Mouse (Mus musculus) mature B cell (primary cell): ENCODE data around the gene Clcf1.

Experiments
- in situ Hi-C: fragments of 300-500 bp; cut with MboI; formaldehyde crosslinking; loops from 2 replicates; pipeline ENCODE4 v1.14.3; 2019

The Clcf1 gene

DNA sequence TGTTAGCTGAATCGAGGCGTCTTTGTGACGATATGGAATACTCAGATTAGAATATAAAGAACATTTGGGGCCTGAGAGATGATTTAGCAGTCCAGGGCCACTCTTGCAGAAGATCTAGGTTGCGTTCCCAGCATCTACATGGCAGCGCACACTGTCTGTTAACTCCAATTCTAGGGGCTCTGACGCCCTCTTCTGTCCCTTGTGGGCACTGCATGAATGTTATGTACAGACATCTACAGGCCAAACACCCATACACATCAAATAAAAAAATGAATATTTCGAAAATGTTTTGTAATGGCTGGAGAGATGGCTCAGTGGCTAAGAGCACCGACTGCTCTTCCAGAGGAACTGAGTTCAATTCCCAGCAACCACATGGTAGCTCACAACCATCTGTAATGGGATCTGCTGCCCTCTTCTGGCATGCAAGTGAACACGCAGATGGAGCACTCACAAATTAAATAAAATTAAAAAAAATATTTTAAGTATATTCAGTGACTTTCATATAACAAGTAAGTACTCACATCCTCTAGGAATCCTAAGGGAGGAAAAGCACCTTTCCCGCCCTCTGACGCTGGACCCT lies 41.6 kb downstream of the Clcf1 start:
- in situ Hi-C loops, result loop anchor here (5.0 to 10.0 kb wide), 2 partner anchors 37 to 59 kb away; no protein-coding TSS in a partner anchor

DNA sequence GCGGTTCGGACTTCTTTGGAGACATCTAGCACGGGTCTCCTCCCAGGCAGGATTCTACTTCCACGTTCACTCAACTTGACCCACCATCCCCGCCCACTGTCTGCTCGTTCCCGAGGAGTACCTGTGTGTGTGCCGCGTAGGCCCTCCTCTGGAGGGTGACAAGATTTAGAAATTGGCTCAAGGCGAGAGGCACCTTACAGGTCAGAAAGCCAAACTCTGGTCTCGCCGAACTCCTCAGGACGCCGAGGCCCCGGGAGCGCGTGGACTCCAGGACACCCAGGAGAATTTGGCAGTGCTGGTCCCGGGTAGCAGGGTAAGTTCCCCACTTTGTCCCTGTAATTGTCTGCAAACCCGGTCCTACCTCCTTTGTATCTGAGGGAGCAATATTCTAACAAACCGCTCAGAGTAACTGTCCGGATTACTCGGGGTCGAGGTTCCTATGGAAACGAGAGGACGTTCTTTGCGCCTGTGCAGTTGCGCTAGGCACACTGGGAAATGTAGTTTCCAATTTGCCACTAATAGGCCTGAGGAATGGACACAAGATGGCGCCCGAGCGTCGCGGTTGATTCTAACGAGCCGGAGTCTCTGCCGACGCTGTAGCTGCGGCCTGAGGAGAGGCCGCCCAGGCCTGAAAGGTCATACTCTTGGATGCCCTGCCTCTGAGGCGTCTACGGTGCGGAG lies 43.3 kb downstream of the Clcf1 start:
- in situ Hi-C loops, result loop anchor here (5.0 to 10.0 kb wide), 2 partner anchors 35 to 57 kb away; no protein-coding TSS in a partner anchor

DNA sequence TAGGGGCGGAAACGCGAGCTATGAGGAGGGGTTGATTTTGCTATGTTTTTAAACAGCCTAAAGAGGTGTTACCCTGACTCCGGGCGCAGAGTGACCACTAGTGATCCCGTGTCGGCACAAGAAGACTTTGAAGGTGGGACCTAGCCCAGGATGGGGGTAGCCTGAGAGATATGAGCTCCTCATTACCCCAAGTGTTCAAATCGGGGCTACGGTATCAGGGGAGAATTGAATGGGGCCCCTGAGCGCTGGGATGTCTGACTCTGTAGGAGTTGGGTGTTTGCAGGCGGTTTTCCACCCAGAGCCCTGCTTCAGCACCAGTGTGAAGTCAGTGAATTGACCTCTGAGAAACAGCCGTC lies 43.8 kb downstream of the Clcf1 start:
- in situ Hi-C loops, result loop anchor here (5.0 to 10.0 kb wide), 2 partner anchors 34 to 57 kb away; no protein-coding TSS in a partner anchor

DNA sequence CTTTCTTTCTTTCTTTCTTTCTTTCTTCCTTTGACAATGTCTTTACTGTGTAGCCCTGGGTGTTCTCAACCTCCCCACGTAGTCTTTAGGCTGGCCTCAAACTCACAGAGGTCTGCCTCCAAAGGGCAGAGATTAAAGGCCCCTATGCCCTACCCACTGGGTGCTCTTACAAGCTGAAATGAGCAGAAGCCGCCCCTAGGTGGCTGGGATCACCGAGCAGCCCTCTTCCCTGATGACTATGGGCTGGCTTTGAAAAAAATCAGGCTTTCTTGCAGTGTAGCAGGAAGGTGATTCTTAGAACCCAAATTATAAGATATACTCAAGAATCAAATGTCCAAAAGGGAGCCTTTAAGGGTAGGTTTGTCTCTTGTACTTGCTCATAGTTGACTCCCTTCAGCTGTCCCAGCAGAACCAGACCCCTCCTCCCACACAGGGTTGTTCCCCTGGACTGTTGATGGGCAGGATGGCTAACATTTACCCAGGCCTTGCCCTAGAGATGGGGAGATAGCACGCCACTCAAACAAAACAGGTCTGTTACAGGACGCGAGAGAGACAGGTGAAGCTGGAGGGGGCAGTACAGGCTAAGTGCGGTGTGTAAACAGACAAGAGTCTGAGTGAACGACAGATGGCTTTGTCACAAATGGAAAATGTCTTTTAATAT lies 47.1 kb downstream of the Clcf1 start:
- in situ Hi-C loops, result no loop called here

DNA sequence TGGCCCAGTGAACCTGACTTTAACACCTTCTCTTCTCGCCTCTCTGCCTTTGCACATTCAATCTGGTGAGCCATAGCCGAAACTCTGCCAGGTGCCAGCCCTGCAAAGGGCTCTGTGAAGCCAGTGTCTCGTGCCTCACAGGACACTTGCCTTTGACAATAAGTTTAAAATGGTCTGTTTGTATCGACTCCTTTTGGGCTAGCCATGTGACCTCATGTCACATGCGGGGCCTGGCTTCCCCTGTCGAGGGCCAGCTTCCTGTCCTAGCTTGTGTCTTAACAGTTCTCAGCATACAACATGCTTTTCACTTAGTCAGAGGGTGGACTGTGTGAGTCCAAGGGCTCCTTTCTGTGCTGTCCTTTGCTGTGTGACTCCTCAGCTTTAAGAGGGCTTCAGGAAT lies 48.7 kb downstream of the Clcf1 start:
- in situ Hi-C loops, result no loop called here

DNA sequence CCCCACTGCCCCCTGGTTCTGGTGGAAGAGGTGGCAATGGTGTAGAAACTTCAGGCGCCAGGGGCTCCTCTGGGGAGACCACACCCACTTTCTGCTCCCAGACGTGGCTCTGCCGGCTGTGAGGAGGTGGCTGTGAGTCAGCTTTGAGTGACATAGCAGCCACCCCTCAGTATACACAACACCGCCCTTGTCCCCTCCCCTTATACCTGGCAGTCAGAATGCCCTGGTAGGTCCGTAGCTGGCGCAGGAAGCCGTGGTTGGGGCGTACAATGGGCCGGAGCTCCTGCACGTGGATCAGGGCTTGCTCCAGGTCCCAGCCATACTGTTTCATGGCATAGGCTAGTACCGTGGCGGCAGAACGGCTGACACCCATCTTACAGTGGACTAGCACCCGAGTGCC lies 49.7 kb downstream of the Clcf1 start:
- in situ Hi-C loops, result no loop called here

DNA sequence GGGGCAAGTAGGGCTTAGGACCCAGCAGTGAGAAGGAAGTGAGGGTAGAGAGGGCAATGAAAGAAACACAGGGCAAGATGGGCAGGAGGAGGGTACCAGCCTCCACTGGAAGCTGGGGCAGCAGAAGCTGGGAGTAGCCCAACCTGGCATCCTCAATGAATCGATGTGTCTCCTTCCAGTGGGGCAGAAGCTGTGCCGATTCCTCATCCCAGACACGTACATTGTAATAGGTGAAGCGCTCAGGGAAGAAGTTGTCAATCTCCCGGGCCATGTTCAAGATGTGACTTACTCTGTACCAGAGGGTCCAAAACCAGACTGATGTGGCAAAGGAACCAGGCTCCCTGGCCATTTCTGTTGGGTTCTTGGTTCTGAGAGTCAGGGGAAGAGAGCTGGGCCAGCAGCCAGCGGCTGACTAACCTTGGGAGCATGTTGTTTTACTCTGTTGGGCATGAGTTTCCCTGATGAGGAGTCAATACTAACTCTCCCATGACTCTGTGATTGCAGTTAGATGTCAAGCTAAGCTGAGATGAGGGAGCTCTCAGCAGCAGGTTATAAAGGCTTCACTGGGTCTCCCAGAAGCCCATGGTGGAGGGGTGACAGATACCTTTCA lies 50.2 kb downstream of the Clcf1 start:
- in situ Hi-C loops, result no loop called here

DNA sequence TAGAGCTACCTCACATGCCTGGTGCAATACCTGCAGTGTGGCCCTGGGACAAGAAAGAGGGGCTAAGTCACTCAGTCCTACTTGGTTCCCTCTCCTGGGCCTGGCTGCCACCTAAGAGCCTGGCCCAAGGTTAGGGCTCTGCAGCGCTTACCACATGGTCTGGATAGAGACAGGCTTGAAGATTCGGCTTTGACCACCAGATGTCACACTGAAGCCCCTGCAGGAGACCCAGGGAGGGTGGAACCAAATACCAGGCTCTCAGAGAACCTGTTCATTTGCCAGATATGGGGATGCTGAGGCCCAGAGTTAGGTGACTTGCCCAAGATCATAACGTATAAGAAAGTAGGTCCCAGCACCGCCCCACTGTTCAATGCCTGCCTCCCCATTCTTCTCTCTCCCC lies 51.9 kb downstream of the Clcf1 start:
- in situ Hi-C loops, result no loop called here

DNA sequence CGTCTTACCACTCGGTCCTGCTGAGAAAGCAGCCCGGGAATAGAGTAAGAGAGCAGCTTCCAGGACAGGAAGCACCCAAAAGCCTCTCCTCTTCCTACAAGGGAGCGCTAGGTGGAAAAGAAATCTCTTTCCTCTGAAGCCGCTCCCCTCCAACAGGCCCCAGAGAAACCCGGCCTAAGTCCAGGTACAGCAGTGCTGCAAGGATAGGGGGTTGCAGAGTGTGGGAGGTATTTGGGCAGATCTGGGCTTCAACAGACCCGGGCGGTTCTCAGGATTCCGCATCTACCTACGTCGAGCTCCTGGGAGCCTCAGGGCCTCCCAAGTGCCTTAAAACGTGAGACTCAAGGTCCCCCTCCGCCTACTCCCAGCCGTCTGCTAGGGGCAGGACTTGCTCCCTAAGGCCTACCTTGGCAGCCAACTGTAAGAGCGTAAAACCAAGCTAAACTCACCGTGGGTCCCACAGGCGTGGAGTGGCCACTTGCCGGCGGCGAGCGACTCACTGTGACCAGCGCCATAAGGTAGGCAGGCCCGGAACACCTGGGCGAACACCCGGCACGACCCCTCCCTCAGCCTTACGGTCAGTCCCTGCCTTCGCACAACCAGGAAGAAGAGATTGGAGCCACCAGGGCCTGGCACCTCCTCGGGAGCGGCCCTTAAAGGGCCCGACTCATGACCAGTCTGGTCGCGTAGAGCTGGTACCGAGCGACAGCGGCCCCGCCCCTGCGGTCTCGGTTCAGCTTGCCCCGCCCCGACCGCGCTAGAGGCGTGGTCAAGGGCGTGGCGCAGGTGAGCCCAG lies 54.7 kb downstream of the Clcf1 start, which contains the start of gene Ssh3:
Gene Ssh3 (minus strand): TSS at position 615 of the 796 bp plus-strand sequence.
- in situ Hi-C loops, result no loop called here

DNA sequence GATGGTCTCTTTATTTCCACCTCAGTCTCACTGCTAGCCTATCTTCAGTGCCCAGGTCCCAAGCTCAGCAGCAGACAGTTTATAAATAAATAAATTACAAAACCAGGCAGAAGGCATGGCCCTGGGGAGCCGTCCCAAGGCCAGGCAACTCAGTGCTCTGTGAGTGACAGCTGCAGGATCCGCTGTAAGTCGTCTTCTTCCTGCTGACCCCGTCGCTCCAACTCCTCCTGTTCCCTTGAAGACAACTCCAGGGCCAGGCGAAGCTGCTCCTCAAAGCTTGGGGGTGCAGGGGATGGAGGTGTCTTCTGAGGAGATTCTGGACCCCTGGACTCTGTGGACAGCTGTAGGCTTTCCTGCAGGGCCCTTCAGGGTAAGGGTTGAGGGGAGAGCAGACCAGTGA lies 56.1 kb downstream of the Clcf1 start:
- in situ Hi-C loops, result no loop called here

DNA sequence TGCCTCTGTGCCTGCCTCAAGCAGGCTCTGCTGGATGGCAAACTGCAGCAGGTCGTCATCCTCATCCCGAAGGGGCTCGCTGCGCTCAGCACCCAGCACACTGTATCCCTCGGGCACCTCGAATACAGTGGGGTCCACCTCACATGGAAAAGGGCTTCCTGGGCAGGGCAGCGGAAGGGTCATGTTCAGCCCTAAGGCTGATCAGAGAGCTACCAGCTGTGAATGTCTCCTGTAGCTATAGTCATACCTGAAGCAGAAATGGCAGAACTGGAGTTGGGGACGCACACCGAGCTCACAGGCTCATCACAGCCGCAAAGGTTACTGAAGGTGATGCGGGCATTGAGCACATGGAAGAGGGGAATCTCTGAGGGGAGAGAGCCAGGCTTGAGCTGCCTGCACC lies 56.9 kb downstream of the Clcf1 start:
- in situ Hi-C loops, result no loop called here
